Comparison of ENCODE assay signal across 9 mouse cellular contexts in genomic region chr14:14893932-14894652, GRCm38 (mm10).
DNase-seq lines count a peak whose midpoint lies in the region; ATAC-seq and TF ChIP-seq lines count a peak whose summit lies in the region.
"Had no signal": no experiment of that assay in that cellular context is flagged by ENCODE, and none has a peak within 500 bp of the region (broad histone marks: within the 10 kb centered on the region; RNA-seq: fewer than 3 reads in every experiment).

No protein-coding gene starts in this region.

- no peak overlapping the region for H3K4me3 ChIP-seq in forebrain, embryonic 16.5 days (replicated peaks; ENCODE audit: low read length)
- H3K4me3 ChIP-seq in intestine, postnatal 0 days (ENCODE audit: low read depth, low read length) = no peak overlapping the region

- no peaks in the 10 kb centered on the region for H3K27me3 ChIP-seq in forebrain, embryonic 16.5 days (replicated peaks; ENCODE audit: control insufficient read depth, insufficient read depth, low read length)
- no peaks in the 10 kb centered on the region for H3K27me3 ChIP-seq in intestine, postnatal 0 days (replicated peaks; ENCODE audit: control insufficient read depth, insufficient read depth, low read length)
- H3K27me3 ChIP-seq: CH12.LX had no signal

- ATAC-seq in forebrain, embryonic 16.5 days = peak; percentile 57
- peak; percentile 35; the same call in 1 of the 2 replicates for ATAC-seq in megakaryocyte progenitor cell, adult 5-6 weeks (replicated peaks; ENCODE audit: poor library complexity)
- ATAC-seq in intestine, postnatal 0 days = no peak

- no peak overlapping the region for H3K27ac ChIP-seq in forebrain, embryonic 16.5 days (ENCODE audit: low read length)
- no peak overlapping the region for H3K27ac ChIP-seq in intestine, postnatal 0 days (ENCODE audit: low read depth, low read length)

- H3K9me3 ChIP-seq in forebrain, embryonic 16.5 days (ENCODE audit: control insufficient read depth, low read length) = no peaks in the 10 kb centered on the region
- H3K9me3 ChIP-seq in intestine, postnatal 0 days (ENCODE audit: control insufficient read depth) = no peaks in the 10 kb centered on the region

- H3K36me3 ChIP-seq in forebrain, embryonic 16.5 days (ENCODE audit: control insufficient read depth, insufficient read depth) = no peaks in the 10 kb centered on the region
- no peaks in the 10 kb centered on the region for H3K36me3 ChIP-seq in intestine, postnatal 0 days (ENCODE audit: control insufficient read depth, insufficient read depth)

- WGBS in forebrain, embryonic 16.5 days = 7% methylated on average over 4 of the region's 4 CpGs
- 29% methylated on average over 4 of the region's 4 CpGs for WGBS in intestine, postnatal 0 days

- 0 out of 2 replicates have a peak, but pooled peaks cover 2% of the 10 kb centered on the region for H3K4me1 ChIP-seq in forebrain, embryonic 16.5 days (replicated peaks; ENCODE audit: control insufficient read depth, insufficient read depth, low read length)
- H3K4me1 ChIP-seq in intestine, postnatal 0 days (replicated peaks; ENCODE audit: control insufficient read depth, insufficient read depth, low read length) = no peaks in the 10 kb centered on the region

- no peak overlapping the region for H3K9ac ChIP-seq in forebrain, embryonic 16.5 days (replicated peaks; ENCODE audit: low read depth, low read length)
- no peak overlapping the region for H3K9ac ChIP-seq in intestine, postnatal 0 days (ENCODE audit: low read depth, low read length)

- peak; percentile 26 for DNase-seq in embryo, embryonic 11.5 days (ENCODE audit: low read depth, low spot score)
- DNase-seq in embryo, embryonic 10 days (ENCODE audit: low spot score) = no peak
- peak; percentile 16 for DNase-seq in ovary, postnatal 36 days (ENCODE audit: low spot score)
- no peak for DNase-seq in ovary, postnatal 10 days (ENCODE audit: low spot score)
- DNase-seq in ovary, postnatal 14 days (ENCODE audit: low spot score) = no peak

- no peak overlapping the region for H3K4me2 ChIP-seq in forebrain, embryonic 16.5 days (ENCODE audit: low read length)
- H3K4me2 ChIP-seq in intestine, postnatal 0 days (replicated peaks; ENCODE audit: low read depth) = no peak overlapping the region

- TF ChIP-seq CTCF in intestine, postnatal 0 days (IDR thresholded peaks at IDR 0.05; ENCODE audit: low read depth) = no peak

Comparison
In these comparisons a context has a peak if more than half of its experiments do, and no peak if none do; other contexts are left out.
1. DNase-seq: peak in embryo, embryonic 11.5 days (single experiment) and ovary, postnatal 36 days (single experiment); none in embryo, embryonic 10 days (single experiment), ovary, postnatal 10 days (single experiment) and ovary, postnatal 14 days (single experiment).